Mouse (Mus musculus) liver, embryonic 12.5 days (tissue): ENCODE results near the gene Ston1. TPM values are rescaled to one million over a fixed set of nuclear protein-coding genes. Genes with fewer than 3 reads are reported as not detected.

Experiments
- ATAC-seq: fragments of 200-750 bp; cut with Nextera tagmentation; 2 replicates; pipeline ENCODE4 v1.8.0; 2017; ENCODE audit warnings: moderate number of reproducible peaks, mild to moderate bottlenecking, moderate library complexity
- H3K27ac ChIP-seq: fragments of 300-500 bp; sonication (generic); 2 replicates; pipeline ENCODE4 v1.5.1; 2016; ENCODE audit warnings: mild to moderate bottlenecking
- H3K27me3 ChIP-seq: fragments of 300-500 bp; sonication (generic); replicated peaks from 2 replicates; pipeline ENCODE4 v1.6.1; 2016; ENCODE audit warnings: mild to moderate bottlenecking, moderate library complexity
- H3K36me3 ChIP-seq: fragments of 300-500 bp; sonication (generic); 2 replicates; pipeline ENCODE4 v1.6.1; 2016; ENCODE audit warnings: mild to moderate bottlenecking, moderate library complexity
- H3K4me1 ChIP-seq: fragments of 300-500 bp; sonication (generic); 2 replicates; pipeline ENCODE4 v1.6.1; 2016
- H3K4me2 ChIP-seq: fragments of 300-500 bp; sonication (generic); 2 replicates; pipeline ENCODE4 v1.6.1; 2016; ENCODE audit warnings: mild to moderate bottlenecking, moderate library complexity
- H3K4me3 ChIP-seq: fragments of 300-500 bp; sonication (generic); 2 replicates; pipeline ENCODE4 v1.5.1; 2016; ENCODE audit warnings: mild to moderate bottlenecking, moderate library complexity
- H3K9ac ChIP-seq: fragments of 300-500 bp; sonication (generic); 2 replicates; pipeline ENCODE4 v1.6.1; 2016; ENCODE audit warnings: mild to moderate bottlenecking, moderate library complexity
- H3K9me3 ChIP-seq: fragments of 300-500 bp; sonication (generic); replicated peaks from 2 replicates; pipeline ENCODE4 v1.6.1; 2016; ENCODE audit warnings: mild to moderate bottlenecking, moderate library complexity
- WGBS: fragments of 180-500 bp; shearing (Covaris S2); methylation state at CpG from one replicate; pipeline ENCODE4 v1.1.7; 2016; ENCODE audit not compliant: insufficient replicate concordance; 5-methylcytosine and 5-hydroxymethylcytosine counted together
- polyA plus RNA-seq: library from polyadenylated mRNA; unstranded; fragments of >200 nt; fragmentation: Nextera tagmentation; extraction: Ambion mirVana; gene quantifications from 2 replicates; pipeline ENCODE4 v1.2.1, GENCODE M21; 2016

The Ston1 gene
- polyA plus RNA-seq, 1 experiment from 2014 or later, result 1.4 TPM

GRCm38 (mm10) chr17:88595071-88595470 lies 2.4 kb upstream of the Ston1 start:
- Histone ChIP-seq H3K4me1 (peaks cover 14% of the 10 kb centered on the region), H3K27me3 (no peaks in the 10 kb centered on the region; the same call in 1 of the 2 replicates), H3K36me3 (no peaks in the 10 kb centered on the region; the same call in 1 of the 2 replicates), H3K4me2 (no peak overlapping the region), H3K9me3 (no peaks in the 10 kb centered on the region), H3K9ac (no peak overlapping the region), H3K4me3 (no peak overlapping the region), H3K27ac (no peak overlapping the region)
- WGBS, result 50% methylated on average over 4 of the region's 4 CpGs
- ATAC-seq, result no peak

DNA sequence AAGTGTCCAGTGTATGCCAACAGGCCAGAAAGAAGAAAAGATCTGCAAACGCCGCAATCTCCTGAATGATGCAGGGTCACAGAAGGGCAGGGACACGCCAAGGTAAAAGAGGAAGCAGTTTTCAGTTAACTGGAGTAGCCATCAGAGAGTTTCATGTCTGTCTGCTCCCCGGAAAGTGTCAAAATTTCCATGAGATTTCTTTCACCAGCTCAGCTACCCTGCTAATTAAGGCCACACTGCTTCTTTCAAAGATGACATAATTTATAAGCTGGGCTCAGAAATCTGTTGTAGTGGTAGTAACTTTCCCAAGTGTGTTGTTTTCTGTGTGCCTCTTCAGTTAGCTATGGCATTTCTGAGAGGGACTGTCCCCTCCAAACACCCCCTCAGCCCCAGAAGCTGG lies 1.4 kb upstream of the Ston1 start:
- peaks cover 14% of the 10 kb centered on the region for H3K4me1 ChIP-seq
- H3K4me2 ChIP-seq, result no peak overlapping the region
- no peak for ATAC-seq
- H3K36me3 ChIP-seq, result no peaks in the 10 kb centered on the region
- H3K9ac ChIP-seq, result no peak overlapping the region
- H3K4me3 ChIP-seq, result no peak overlapping the region
- WGBS, result 55% methylated on average over 4 of the region's 4 CpGs
- no peak overlapping the region for H3K27ac ChIP-seq
- no peaks in the 10 kb centered on the region for H3K9me3 ChIP-seq
- H3K27me3 ChIP-seq, result no peaks in the 10 kb centered on the region; the same call in 1 of the 2 replicates

GRCm38 (mm10) chr17:88596544-88597221 lies 801 bp upstream of the Ston1 start:
- no peak overlapping the region for H3K27ac ChIP-seq
- H3K4me2 ChIP-seq, result peak overlapping the region; percentile 79
- WGBS, result 25% methylated on average over 16 of the region's 16 CpGs
- H3K9ac ChIP-seq, result no peak overlapping the region
- H3K9me3 ChIP-seq, result no peaks in the 10 kb centered on the region
- H3K4me1 ChIP-seq, result peaks cover 14% of the 10 kb centered on the region
- ATAC-seq, result no peak; the same call in 1 of the 2 replicates
- H3K36me3 ChIP-seq, result no peaks in the 10 kb centered on the region
- peak overlapping the region; percentile 59 for H3K4me3 ChIP-seq
- no peaks in the 10 kb centered on the region; the same call in 1 of the 2 replicates for H3K27me3 ChIP-seq

DNA sequence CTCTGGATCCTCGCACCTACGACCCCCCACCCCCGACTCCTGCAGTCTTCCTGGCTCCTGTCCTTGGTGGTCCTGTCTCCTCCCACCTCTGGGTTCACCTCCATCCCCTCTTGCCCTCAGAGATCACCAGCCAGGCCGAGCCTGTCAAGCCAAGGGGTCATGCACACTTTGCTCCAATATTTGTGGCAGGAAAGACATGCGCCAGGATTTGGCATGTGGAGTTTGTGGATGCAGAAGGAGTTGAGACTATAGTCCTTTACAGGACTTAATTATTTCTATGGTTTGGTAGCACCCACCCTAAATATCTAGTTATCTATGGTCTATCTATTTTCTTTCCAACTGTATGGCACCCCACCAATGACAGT lies 554 bp downstream of the Ston1 start:
- Histone ChIP-seq H3K27me3 (no peaks in the 10 kb centered on the region; the same call in 1 of the 2 replicates), H3K9me3 (no peaks in the 10 kb centered on the region), H3K36me3 (no peaks in the 10 kb centered on the region), H3K4me2 (peak overlapping the region; percentile 79), H3K4me3 (peak overlapping the region; percentile 59), H3K27ac (no peak overlapping the region), H3K4me1 (peaks cover 14% of the 10 kb centered on the region), H3K9ac (peak overlapping the region; percentile 65; the same call in 1 of the 2 replicates)
- ATAC-seq, result no peak
- WGBS, result 16% methylated on average over 5 of the region's 5 CpGs

DNA sequence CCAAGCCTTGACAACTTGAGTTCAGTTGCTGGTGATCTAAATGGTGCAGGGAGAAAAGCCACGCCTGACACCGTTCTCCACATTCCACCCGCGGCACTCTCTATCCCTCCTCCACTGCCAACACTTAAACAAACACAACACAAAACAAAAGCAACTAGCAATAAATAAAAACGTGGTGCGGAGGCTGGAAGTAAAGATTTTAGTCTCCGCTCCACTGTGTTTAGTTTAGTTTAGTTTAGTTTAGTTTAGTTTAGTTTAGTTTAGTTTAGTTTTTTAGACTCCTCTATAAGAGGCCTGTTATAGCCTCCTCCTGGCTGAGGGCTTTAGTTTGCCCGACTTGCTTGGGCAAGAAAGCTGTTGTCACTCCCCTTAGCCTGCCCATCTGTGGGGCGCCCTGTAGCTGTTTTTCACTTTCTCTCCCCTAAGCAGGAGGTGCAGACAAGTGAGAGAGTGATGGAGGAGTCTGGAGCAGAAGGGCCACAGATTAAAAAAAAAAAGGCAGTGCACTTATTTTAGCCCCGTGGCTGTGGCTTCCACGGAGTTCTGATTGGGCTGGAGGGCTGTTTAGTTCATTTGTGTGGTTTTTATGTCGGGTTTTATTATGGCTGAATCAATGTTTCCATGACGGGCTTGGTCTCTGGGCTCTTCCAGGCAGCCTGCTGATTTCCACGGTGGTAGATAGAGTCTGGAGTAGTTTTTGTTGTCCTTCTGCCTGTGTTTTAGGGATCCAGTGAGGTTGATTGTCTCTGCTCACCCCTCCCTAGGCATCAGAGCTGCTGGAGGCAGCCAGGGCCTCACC lies 1.3 kb downstream of the Ston1 start:
- H3K27me3 ChIP-seq, result no peaks in the 10 kb centered on the region; the same call in 1 of the 2 replicates
- H3K9ac ChIP-seq, result no peak overlapping the region
- 38% methylated on average over 14 of the region's 14 CpGs for WGBS
- no peak overlapping the region for H3K4me2 ChIP-seq
- no peaks in the 10 kb centered on the region for H3K36me3 ChIP-seq
- H3K27ac ChIP-seq, result no peak overlapping the region
- no peak for ATAC-seq
- peaks cover 14% of the 10 kb centered on the region for H3K4me1 ChIP-seq
- no peaks in the 10 kb centered on the region for H3K9me3 ChIP-seq
- H3K4me3 ChIP-seq, result no peak overlapping the region

DNA sequence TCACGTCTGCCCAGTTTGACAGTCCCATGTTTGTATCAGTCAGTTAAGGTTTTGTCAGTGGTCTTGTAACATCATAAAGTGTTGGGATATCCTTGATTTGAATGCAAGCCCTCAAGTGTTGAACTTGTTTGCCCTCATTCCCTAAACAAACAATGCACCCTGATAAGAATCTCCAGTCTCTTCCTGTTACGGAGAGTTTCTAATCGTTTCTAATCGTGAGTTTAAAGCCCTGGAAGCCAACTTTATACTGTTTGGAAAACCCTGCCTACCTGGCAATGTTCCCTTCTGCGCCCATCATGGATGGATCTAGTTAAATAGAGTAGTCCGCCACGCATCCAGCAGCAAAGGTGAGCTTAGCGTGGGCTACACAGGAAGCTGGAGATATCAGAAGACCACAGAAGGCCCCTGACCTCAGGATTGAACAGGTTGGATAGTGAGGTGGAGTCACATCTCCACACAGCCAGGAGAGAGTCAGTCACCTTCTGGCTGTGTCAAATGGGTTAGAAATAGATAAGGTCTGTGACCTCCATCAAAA lies 3.1 kb downstream of the Ston1 start:
- H3K4me2 ChIP-seq, result no peak overlapping the region
- H3K27ac ChIP-seq, result no peak overlapping the region
- no peak overlapping the region for H3K4me3 ChIP-seq
- WGBS, result 56% methylated on average over 8 of the region's 8 CpGs
- H3K4me1 ChIP-seq, result peaks cover 14% of the 10 kb centered on the region
- no peak overlapping the region for H3K9ac ChIP-seq
- H3K9me3 ChIP-seq, result no peaks in the 10 kb centered on the region
- H3K27me3 ChIP-seq, result no peaks in the 10 kb centered on the region; the same call in 1 of the 2 replicates
- no peak for ATAC-seq
- no peaks in the 10 kb centered on the region for H3K36me3 ChIP-seq

DNA sequence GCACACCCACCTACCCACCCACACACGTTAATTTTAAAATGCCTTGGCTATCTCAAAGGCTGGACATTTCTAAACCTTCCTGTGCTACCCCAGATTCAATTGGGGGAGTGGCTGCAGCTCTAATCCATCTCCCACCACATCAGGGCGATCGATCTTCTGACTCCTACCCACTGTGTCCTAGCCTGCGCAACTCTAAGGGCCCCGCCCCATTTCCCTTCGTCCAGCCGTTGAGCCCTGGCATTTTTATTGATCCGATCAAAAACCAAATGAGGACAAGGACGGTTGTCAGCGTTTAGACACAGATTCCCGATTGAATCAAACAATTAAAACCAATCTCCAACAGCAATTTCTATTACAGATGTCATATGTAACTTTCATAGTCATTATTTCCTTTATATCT lies 6.5 kb downstream of the Ston1 start:
- 79% methylated on average over 11 of the region's 11 CpGs for WGBS
- ATAC-seq, result no peak

DNA sequence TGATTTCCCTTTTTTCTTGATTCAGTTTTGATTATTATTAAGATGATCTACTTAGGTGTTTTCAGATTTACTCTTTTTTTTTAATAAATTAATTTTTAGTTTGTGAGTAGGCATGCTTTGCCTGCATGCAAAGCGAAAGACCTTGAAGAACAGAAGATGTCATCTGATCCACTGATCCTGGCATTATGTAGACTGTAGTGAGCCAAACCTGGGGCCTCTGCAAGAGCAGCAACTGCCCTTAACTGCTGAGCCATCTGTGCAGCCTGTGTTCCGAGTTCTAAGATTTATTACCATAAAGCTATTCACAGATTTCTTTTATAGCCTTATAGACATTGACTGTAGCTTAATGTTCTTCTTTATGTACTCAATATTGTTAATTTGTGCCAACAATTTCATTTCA lies 8.6 kb downstream of the Ston1 start:
- Histone ChIP-seq H3K36me3 (no peaks in the 10 kb centered on the region), H3K9ac (no peak overlapping the region), H3K4me3 (no peak overlapping the region), H3K9me3 (no peaks in the 10 kb centered on the region), H3K4me1 (no peaks in the 10 kb centered on the region), H3K27me3 (no peaks in the 10 kb centered on the region), H3K4me2 (no peak overlapping the region), H3K27ac (no peak overlapping the region)
- 79% methylated on average over 2 of the region's 2 CpGs for WGBS
- ATAC-seq, result no peak

More for the DNA sequence above, 6.5 kb downstream of the Ston1 start:
- H3K27me3 ChIP-seq, result no peaks in the 10 kb centered on the region
- no peaks in the 10 kb centered on the region for H3K4me1 ChIP-seq
- no peak overlapping the region for H3K4me3 ChIP-seq
- no peak overlapping the region for H3K27ac ChIP-seq
- no peak overlapping the region for H3K9ac ChIP-seq
- no peaks in the 10 kb centered on the region for H3K36me3 ChIP-seq
- H3K9me3 ChIP-seq, result no peaks in the 10 kb centered on the region
- no peak overlapping the region for H3K4me2 ChIP-seq

DNA sequence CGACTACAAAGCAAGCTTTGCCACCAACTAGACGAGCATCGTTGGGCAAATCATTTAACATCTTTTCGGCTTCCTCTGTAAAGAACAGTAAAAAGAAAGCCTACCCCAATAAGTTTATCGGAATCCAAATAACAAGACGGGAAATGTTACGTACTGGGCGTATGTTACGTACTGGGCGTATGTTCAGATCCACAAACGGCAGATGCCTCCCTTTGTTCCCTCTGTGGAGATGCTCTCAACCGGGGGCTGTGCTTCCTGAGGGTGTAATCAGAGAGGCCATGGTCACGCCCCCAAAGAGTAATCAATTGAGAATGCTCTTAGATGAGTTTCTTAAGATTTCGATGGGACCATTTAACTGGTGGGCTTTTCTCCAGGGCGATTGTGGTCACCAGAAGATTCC lies 11.9 kb downstream of the Ston1 start:
- Histone ChIP-seq H3K27ac (no peak overlapping the region), H3K36me3 (no peaks in the 10 kb centered on the region), H3K4me3 (no peak overlapping the region), H3K27me3 (no peaks in the 10 kb centered on the region), H3K4me2 (no peak overlapping the region), H3K9ac (no peak overlapping the region), H3K4me1 (0 out of 2 replicates have a peak, but pooled peaks cover 9% of the 10 kb centered on the region), H3K9me3 (no peaks in the 10 kb centered on the region)
- no peak for ATAC-seq
- WGBS, result 80% methylated on average over 15 of the region's 15 CpGs

DNA sequence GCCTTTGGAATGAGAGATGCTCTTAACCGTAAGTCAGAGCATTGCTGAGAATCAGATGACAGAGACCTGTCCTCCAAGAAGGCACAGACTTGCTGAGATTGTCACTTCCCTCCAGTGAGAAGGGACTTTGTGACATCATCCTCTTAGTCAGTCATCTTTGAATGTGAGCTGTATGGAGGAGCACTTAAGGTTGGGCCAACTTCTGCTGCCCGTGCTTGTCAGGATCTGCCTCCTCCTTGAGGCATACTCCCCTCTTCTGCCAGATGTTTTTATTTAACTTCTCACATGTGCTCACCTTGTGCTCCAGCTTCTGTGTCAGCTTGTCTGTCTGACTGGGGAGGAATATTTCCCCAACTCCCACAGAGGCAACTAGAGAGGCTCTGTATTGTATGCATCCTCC lies 13.6 kb downstream of the Ston1 start:
- ATAC-seq, result no peak
- H3K27me3 ChIP-seq, result no peaks in the 10 kb centered on the region
- no peak overlapping the region for H3K9ac ChIP-seq
- H3K4me1 ChIP-seq, result 0 out of 2 replicates have a peak, but pooled peaks cover 13% of the 10 kb centered on the region
- H3K4me3 ChIP-seq, result no peak overlapping the region
- no peaks in the 10 kb centered on the region for H3K36me3 ChIP-seq
- no peak overlapping the region for H3K27ac ChIP-seq
- WGBS, result 75% methylated on average over 2 of the region's 2 CpGs
- no peaks in the 10 kb centered on the region for H3K9me3 ChIP-seq
- no peak overlapping the region for H3K4me2 ChIP-seq

DNA sequence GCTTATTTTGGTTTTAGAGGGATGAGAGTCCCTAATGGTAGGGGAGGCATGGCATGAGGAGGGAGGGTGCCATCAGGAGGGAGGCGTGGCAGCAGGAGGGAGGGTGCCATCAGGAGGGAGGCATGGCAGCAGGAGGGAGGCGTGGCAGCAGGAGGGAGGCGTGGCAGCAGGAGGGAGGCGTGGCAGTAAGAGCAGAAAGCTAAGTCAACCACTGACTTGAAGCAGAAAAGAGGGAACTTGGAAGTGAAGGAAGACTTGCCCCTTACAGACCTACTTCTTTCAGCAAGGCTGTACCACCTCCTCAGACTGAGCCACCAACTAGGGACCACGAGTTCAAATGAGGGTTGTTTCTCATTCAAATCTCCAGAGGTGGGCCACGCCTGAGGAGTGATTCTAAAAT lies 15.7 kb downstream of the Ston1 start:
- H3K4me2 ChIP-seq, result no peak overlapping the region
- H3K4me1 ChIP-seq, result 0 out of 2 replicates have a peak, but pooled peaks cover 13% of the 10 kb centered on the region
- H3K36me3 ChIP-seq, result no peaks in the 10 kb centered on the region
- no peak overlapping the region for H3K9ac ChIP-seq
- H3K27me3 ChIP-seq, result no peaks in the 10 kb centered on the region
- WGBS, result 42% methylated on average over 6 of the region's 6 CpGs
- no peaks in the 10 kb centered on the region for H3K9me3 ChIP-seq
- ATAC-seq, result no peak
- H3K4me3 ChIP-seq, result no peak overlapping the region
- H3K27ac ChIP-seq, result no peak overlapping the region

DNA sequence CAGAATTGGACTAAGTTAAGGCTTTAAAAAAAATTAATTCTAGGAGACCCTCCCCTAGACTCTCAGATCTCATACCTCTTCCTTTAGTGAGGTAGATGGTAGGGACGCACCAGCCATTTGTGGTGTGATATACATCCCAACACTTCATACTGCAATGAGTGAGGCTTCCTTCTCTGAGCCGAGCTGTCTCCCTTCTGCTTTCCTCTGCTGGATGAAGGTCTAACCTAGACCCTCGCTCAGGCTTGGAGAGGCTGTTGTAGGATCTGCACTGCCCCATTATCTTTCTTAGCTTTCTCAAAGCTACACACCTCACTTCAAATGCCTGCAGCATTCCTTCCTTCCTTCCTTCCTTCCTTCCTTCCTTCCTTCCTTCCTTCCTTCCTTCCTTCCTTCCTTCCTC lies 16.2 kb downstream of the Ston1 start:
- no peak overlapping the region for H3K27ac ChIP-seq
- H3K4me3 ChIP-seq, result no peak overlapping the region
- 0 out of 2 replicates have a peak, but pooled peaks have one; percentile 15 for ATAC-seq
- H3K9ac ChIP-seq, result no peak overlapping the region
- H3K27me3 ChIP-seq, result no peaks in the 10 kb centered on the region
- H3K4me2 ChIP-seq, result no peak overlapping the region
- no peaks in the 10 kb centered on the region for H3K36me3 ChIP-seq
- 0 out of 2 replicates have a peak, but pooled peaks cover 13% of the 10 kb centered on the region for H3K4me1 ChIP-seq
- H3K9me3 ChIP-seq, result no peaks in the 10 kb centered on the region
- WGBS, result 74% methylated on average over 3 of the region's 3 CpGs
